Mouse (Mus musculus): ENCODE data around the gene Samd10. TPM values are rescaled to one million over a fixed set of nuclear protein-coding genes. Genes with fewer than 3 reads are reported as not detected.

Gene Samd10
- polyA plus RNA-seq, 1 experiment from 2014 or later, result 30.1 TPM

GRCm38 (mm10) chr2:181586124-181586523 lies 12.9 kb downstream of the Samd10 start:
- no peak overlapping the region for H3K4me3 ChIP-seq (ENCODE audit: low read length)
- peaks cover under 1% of the 10 kb centered on the region; the same call in 1 of the 2 replicates for H3K4me1 ChIP-seq (replicated peaks; ENCODE audit: control insufficient read depth, insufficient read depth, low read length)
- no peak overlapping the region for H3K27ac ChIP-seq (ENCODE audit: low read length)
- H3K4me2 ChIP-seq (ENCODE audit: low read depth, low read length), result no peak overlapping the region
- H3K27me3 ChIP-seq (ENCODE audit: control insufficient read depth, insufficient read depth, low read depth, low read length), result no peaks in the 10 kb centered on the region
- WGBS, result 90% methylated on average over 3 of the region's 3 CpGs
- no peaks in the 10 kb centered on the region for H3K9me3 ChIP-seq (ENCODE audit: control insufficient read depth, low read length)
- no peak for ATAC-seq (ENCODE audit: low read depth)
- H3K36me3 ChIP-seq (ENCODE audit: control insufficient read depth, insufficient read depth, low read length), result peaks cover 39% of the 10 kb centered on the region
- H3K9ac ChIP-seq (ENCODE audit: low read length), result no peak overlapping the region

- no peak overlapping the region for H3K27ac ChIP-seq (ENCODE audit: low read length)
- H3K27me3 ChIP-seq (ENCODE audit: control insufficient read depth, insufficient read depth, low read depth, low read length), result no peaks in the 10 kb centered on the region
- no peak overlapping the region for H3K4me3 ChIP-seq (ENCODE audit: low read length)
- H3K9ac ChIP-seq (ENCODE audit: low read length), result no peak overlapping the region
- no peaks in the 10 kb centered on the region for H3K9me3 ChIP-seq (ENCODE audit: control insufficient read depth, low read length)
- no peak for ATAC-seq (ENCODE audit: low read depth)
- no peak overlapping the region for H3K4me2 ChIP-seq (ENCODE audit: low read depth, low read length)
- 92% methylated on average over 5 of the region's 5 CpGs for WGBS
- peaks cover 38% of the 10 kb centered on the region for H3K36me3 ChIP-seq (ENCODE audit: control insufficient read depth, insufficient read depth, low read length)
- peaks cover 3% of the 10 kb centered on the region for H3K4me1 ChIP-seq (replicated peaks; ENCODE audit: control insufficient read depth, insufficient read depth, low read length)
Measured at GRCm38 (mm10) chr2:181585506-181585905, 13.5 kb downstream of the Samd10 start.

GRCm38 (mm10) chr2:181584411-181584942 lies 14.5 kb downstream of the Samd10 start, which contains the start of gene Uckl1:
TSS of gene Uckl1 (minus strand) at chr2:181584892.
- no peak within 1 kb of the TSS for H3K27ac ChIP-seq (ENCODE audit: low read length)
- WGBS, result 95% methylated on average over 4 of the region's 4 CpGs
- no peak within 1 kb of the TSS for H3K9ac ChIP-seq (ENCODE audit: low read length)
- no peaks in the 10 kb centered on the region for H3K9me3 ChIP-seq (ENCODE audit: control insufficient read depth, low read length)
- H3K27me3 ChIP-seq (ENCODE audit: control insufficient read depth, insufficient read depth, low read depth, low read length), result no peaks in the 10 kb centered on the region
- peaks cover 5% of the 10 kb centered on the region for H3K4me1 ChIP-seq (replicated peaks; ENCODE audit: control insufficient read depth, insufficient read depth, low read length)
- ATAC-seq (ENCODE audit: low read depth), result no peak
- no peak within 1 kb of the TSS for H3K4me3 ChIP-seq (ENCODE audit: low read length)
- H3K4me2 ChIP-seq (ENCODE audit: low read depth, low read length), result no peak within 1 kb of the TSS
- peaks cover 30% of the 10 kb centered on the region for H3K36me3 ChIP-seq (ENCODE audit: control insufficient read depth, insufficient read depth, low read length)

GRCm38 (mm10) chr2:181583460-181584257 lies 15.4 kb downstream of the Samd10 start:
- H3K4me1 ChIP-seq (replicated peaks; ENCODE audit: control insufficient read depth, insufficient read depth, low read length), result peaks cover 7% of the 10 kb centered on the region
- no peaks in the 10 kb centered on the region for H3K9me3 ChIP-seq (ENCODE audit: control insufficient read depth, low read length)
- no peaks in the 10 kb centered on the region for H3K27me3 ChIP-seq (ENCODE audit: control insufficient read depth, insufficient read depth, low read depth, low read length)
- no peak for ATAC-seq (ENCODE audit: low read depth)
- WGBS, result 82% methylated on average over 3 of the region's 3 CpGs
- no peak overlapping the region for H3K9ac ChIP-seq (ENCODE audit: low read length)
- no peak overlapping the region for H3K4me3 ChIP-seq (ENCODE audit: low read length)
- H3K27ac ChIP-seq (ENCODE audit: low read length), result no peak overlapping the region
- no peak overlapping the region for H3K4me2 ChIP-seq (ENCODE audit: low read depth, low read length)
- peaks cover 21% of the 10 kb centered on the region for H3K36me3 ChIP-seq (ENCODE audit: control insufficient read depth, insufficient read depth, low read length)

- no peak overlapping the region for H3K27ac ChIP-seq (ENCODE audit: low read length)
- 68% methylated on average over 1 of the region's 1 CpGs for WGBS
- H3K4me2 ChIP-seq (ENCODE audit: low read depth, low read length), result no peak overlapping the region
- no peaks in the 10 kb centered on the region for H3K9me3 ChIP-seq (ENCODE audit: control insufficient read depth, low read length)
- H3K4me3 ChIP-seq (ENCODE audit: low read length), result no peak overlapping the region
- peaks cover 21% of the 10 kb centered on the region for H3K36me3 ChIP-seq (ENCODE audit: control insufficient read depth, insufficient read depth, low read length)
- H3K4me1 ChIP-seq (replicated peaks; ENCODE audit: control insufficient read depth, insufficient read depth, low read length), result peaks cover 7% of the 10 kb centered on the region
- H3K9ac ChIP-seq (ENCODE audit: low read length), result no peak overlapping the region
- ATAC-seq (ENCODE audit: low read depth), result no peak
- H3K27me3 ChIP-seq (ENCODE audit: control insufficient read depth, insufficient read depth, low read depth, low read length), result no peaks in the 10 kb centered on the region
Measured at GRCm38 (mm10) chr2:181582939-181583338, 16.1 kb downstream of the Samd10 start.

- Histone ChIP-seq H3K4me1 (replicated peaks; ENCODE audit: control insufficient read depth, insufficient read depth, low read length) (peaks cover 7% of the 10 kb centered on the region), H3K4me2 (ENCODE audit: low read depth, low read length) (peak overlapping the region; percentile 95; the same call in 1 of the 2 replicates), H3K27ac (ENCODE audit: low read length) (no peak overlapping the region), H3K36me3 (ENCODE audit: control insufficient read depth, insufficient read depth, low read length) (peaks cover 21% of the 10 kb centered on the region), H3K9ac (ENCODE audit: low read length) (no peak overlapping the region), H3K4me3 (ENCODE audit: low read length) (no peak overlapping the region), H3K27me3 (ENCODE audit: control insufficient read depth, insufficient read depth, low read depth, low read length) (no peaks in the 10 kb centered on the region), H3K9me3 (ENCODE audit: control insufficient read depth, low read length) (no peaks in the 10 kb centered on the region)
- no peak for ATAC-seq (ENCODE audit: low read depth)
- 77% methylated on average over 2 of the region's 2 CpGs for WGBS
Measured at GRCm38 (mm10) chr2:181582358-181582757, 16.7 kb downstream of the Samd10 start.

- Histone ChIP-seq H3K27ac (ENCODE audit: low read length) (peak overlapping the region; percentile 92), H3K27me3 (ENCODE audit: control insufficient read depth, insufficient read depth, low read depth, low read length) (no peaks in the 10 kb centered on the region), H3K4me3 (ENCODE audit: low read length) (peak overlapping the region; percentile 78), H3K4me1 (replicated peaks; ENCODE audit: control insufficient read depth, insufficient read depth, low read length) (peaks cover 7% of the 10 kb centered on the region), H3K9ac (ENCODE audit: low read length) (peak overlapping the region; percentile 84), H3K4me2 (ENCODE audit: low read depth, low read length) (peak overlapping the region; percentile 95), H3K9me3 (ENCODE audit: control insufficient read depth, low read length) (no peaks in the 10 kb centered on the region), H3K36me3 (ENCODE audit: control insufficient read depth, insufficient read depth, low read length) (peaks cover 18% of the 10 kb centered on the region)
- under 1% methylated on average over 49 of the region's 49 CpGs for WGBS
- peak; percentile 86 for ATAC-seq (ENCODE audit: low read depth)
Measured at GRCm38 (mm10) chr2:181581402-181582120, 17.5 kb downstream of the Samd10 start.

- WGBS, result 0% methylated on average over 11 of the region's 11 CpGs
- peak overlapping the region; percentile 84 for H3K9ac ChIP-seq (ENCODE audit: low read length)
- H3K4me1 ChIP-seq (replicated peaks; ENCODE audit: control insufficient read depth, insufficient read depth, low read length), result peaks cover 7% of the 10 kb centered on the region
- peak overlapping the region; percentile 78 for H3K4me3 ChIP-seq (ENCODE audit: low read length)
- peak overlapping the region; percentile 95 for H3K4me2 ChIP-seq (ENCODE audit: low read depth, low read length)
- peak overlapping the region; percentile 92 for H3K27ac ChIP-seq (ENCODE audit: low read length)
- ATAC-seq (ENCODE audit: low read depth), result peak; percentile 86
- peaks cover 13% of the 10 kb centered on the region for H3K36me3 ChIP-seq (ENCODE audit: control insufficient read depth, insufficient read depth, low read length)
- no peaks in the 10 kb centered on the region for H3K9me3 ChIP-seq (ENCODE audit: control insufficient read depth, low read length)
- H3K27me3 ChIP-seq (ENCODE audit: control insufficient read depth, insufficient read depth, low read depth, low read length), result no peaks in the 10 kb centered on the region
Measured at GRCm38 (mm10) chr2:181581016-181581401, 18.0 kb downstream of the Samd10 start.

Measured in lung, embryonic 16.5 days (tissue).